Mouse (Mus musculus): ENCODE data around the gene Tle3. TPM values are rescaled to one million over a fixed set of nuclear protein-coding genes. Genes with fewer than 3 reads are reported as not detected.

Gene Tle3
- polyA plus RNA-seq, 1 experiment from 2014 or later: 25.5 TPM

DNA sequence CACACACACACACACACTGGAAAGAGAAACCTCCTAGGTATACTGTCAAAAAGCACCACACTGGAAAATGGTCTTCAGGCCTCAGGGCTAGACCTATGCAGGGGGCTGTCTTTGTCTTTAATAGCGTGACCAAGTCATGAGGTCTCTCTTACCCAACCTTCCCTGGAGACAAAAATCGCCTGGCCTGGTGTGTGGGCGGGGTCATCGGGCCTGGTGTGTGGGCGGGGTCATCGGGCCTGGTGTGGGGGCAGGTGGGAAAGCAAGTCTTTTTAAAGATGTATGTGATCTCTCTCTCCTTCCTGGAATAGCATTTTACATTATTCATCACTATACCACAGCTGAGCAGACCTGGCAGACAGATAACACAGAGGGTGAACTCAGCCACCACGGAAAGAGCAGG is 25.2 kb upstream of the Tle3 start:
- H3K36me3 ChIP-seq (ENCODE audit: control insufficient read depth, insufficient read depth, low read length): no peaks in the 10 kb centered on the region
- DNase-seq (ENCODE audit: low spot score): no peak
- ATAC-seq (ENCODE audit: low read depth): no peak
- 21% methylated on average over 7 of the region's 7 CpGs for WGBS
- no peaks in the 10 kb centered on the region for H3K9me3 ChIP-seq (ENCODE audit: control insufficient read depth, low read length)
- no peak overlapping the region for H3K4me2 ChIP-seq (ENCODE audit: low read depth, low read length)
- H3K4me1 ChIP-seq (ENCODE audit: control insufficient read depth, insufficient read depth, low read length): peaks cover 9% of the 10 kb centered on the region; the same call in 1 of the 2 replicates
- no peak overlapping the region for H3K27ac ChIP-seq (replicated peaks; ENCODE audit: low read depth, low read length)
- H3K4me3 ChIP-seq (ENCODE audit: low read depth, low read length): no peak overlapping the region
- no peak overlapping the region for H3K9ac ChIP-seq (ENCODE audit: low read depth, low read length)
- 0 out of 2 replicates have a peak, but pooled peaks cover 10% of the 10 kb centered on the region for H3K27me3 ChIP-seq (replicated peaks; ENCODE audit: control insufficient read depth, insufficient read depth, low read length)

DNA sequence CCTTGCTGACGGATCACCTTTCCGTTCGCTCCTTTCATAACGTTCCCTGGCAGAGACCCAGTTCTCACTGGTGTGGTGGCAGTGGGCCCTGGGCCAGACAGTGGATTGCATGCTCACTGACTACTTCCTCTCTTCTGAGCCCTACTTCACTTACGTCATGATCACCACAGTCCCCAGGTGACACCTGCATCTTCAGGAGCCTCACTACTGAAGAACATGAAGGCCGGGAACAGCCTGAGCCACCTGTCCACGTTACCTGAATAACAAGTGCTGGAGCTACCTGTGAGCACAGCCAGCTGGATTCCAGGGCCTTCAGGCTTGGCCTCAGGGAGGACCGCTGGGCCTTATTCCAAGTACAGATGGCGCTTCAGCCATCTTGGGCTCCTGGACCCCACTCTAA is 24.1 kb upstream of the Tle3 start:
- ATAC-seq (ENCODE audit: low read depth) (peak; percentile 59; the same call in 1 of the 2 replicates), DNase-seq (ENCODE audit: low spot score) (no peak)
- no peak overlapping the region for H3K4me3 ChIP-seq (ENCODE audit: low read depth, low read length)
- H3K27me3 ChIP-seq (replicated peaks; ENCODE audit: control insufficient read depth, insufficient read depth, low read length): 0 out of 2 replicates have a peak, but pooled peaks cover 10% of the 10 kb centered on the region
- no peak overlapping the region for H3K27ac ChIP-seq (replicated peaks; ENCODE audit: low read depth, low read length)
- WGBS: 81% methylated on average over 9 of the region's 9 CpGs
- no peak overlapping the region for H3K9ac ChIP-seq (ENCODE audit: low read depth, low read length)
- H3K4me2 ChIP-seq (ENCODE audit: low read depth, low read length): no peak overlapping the region
- no peaks in the 10 kb centered on the region for H3K9me3 ChIP-seq (ENCODE audit: control insufficient read depth, low read length)
- H3K36me3 ChIP-seq (ENCODE audit: control insufficient read depth, insufficient read depth, low read length): no peaks in the 10 kb centered on the region
- no peaks in the 10 kb centered on the region for H3K4me1 ChIP-seq (ENCODE audit: control insufficient read depth, insufficient read depth, low read length)

DNA sequence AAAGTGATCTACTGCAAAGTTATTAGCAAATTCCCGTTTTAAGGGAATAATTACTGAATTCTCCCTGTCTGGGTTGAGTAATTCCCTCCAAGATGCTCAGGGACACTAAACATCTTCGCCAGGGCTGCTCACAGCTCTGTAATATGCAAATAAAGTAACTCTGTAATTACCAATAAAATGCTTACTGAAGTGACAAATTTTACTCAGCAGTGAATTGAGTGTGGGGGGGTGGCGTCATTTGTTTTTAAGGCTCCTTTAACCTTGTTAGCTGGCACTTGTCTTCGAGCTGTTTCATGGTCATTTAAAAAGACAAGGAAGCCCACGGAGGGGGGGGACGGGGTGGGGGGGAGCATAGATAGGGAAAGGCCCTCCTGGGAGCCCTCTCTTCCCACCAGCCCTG is 23.6 kb upstream of the Tle3 start:
- Histone ChIP-seq H3K4me1 (ENCODE audit: control insufficient read depth, insufficient read depth, low read length) (no peaks in the 10 kb centered on the region), H3K36me3 (ENCODE audit: control insufficient read depth, insufficient read depth, low read length) (no peaks in the 10 kb centered on the region), H3K9me3 (ENCODE audit: control insufficient read depth, low read length) (no peaks in the 10 kb centered on the region), H3K4me2 (ENCODE audit: low read depth, low read length) (no peak overlapping the region), H3K27me3 (replicated peaks; ENCODE audit: control insufficient read depth, insufficient read depth, low read length) (0 out of 2 replicates have a peak, but pooled peaks cover 10% of the 10 kb centered on the region), H3K27ac (replicated peaks; ENCODE audit: low read depth, low read length) (no peak overlapping the region), H3K9ac (ENCODE audit: low read depth, low read length) (no peak overlapping the region), H3K4me3 (ENCODE audit: low read depth, low read length) (no peak overlapping the region)
- ATAC-seq (ENCODE audit: low read depth) (no peak), DNase-seq (ENCODE audit: low spot score) (no peak)
- WGBS: 70% methylated on average over 6 of the region's 6 CpGs

DNA sequence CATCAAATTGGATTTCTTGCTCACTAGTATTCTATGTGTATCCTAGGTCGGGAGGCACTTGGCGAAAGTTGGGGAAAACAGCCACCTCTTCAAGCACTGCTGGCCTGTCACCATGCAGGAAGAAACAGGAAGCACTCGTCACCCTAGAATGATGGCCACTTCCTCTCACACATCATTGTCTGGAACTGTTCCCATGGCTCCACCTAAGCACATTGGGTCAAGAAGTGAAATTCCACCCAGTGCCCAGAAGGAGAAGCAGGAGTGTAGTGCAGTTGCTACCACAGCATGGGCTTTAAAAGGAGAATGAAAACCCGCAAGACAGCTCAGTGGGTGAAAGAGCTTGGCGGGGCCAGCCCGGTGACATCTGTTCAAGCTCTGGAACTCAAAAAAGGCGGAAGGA is 22.5 kb upstream of the Tle3 start:
- Histone ChIP-seq H3K9ac (ENCODE audit: low read depth, low read length) (no peak overlapping the region), H3K9me3 (ENCODE audit: control insufficient read depth, low read length) (no peaks in the 10 kb centered on the region), H3K36me3 (ENCODE audit: control insufficient read depth, insufficient read depth, low read length) (no peaks in the 10 kb centered on the region), H3K4me2 (ENCODE audit: low read depth, low read length) (no peak overlapping the region), H3K27me3 (replicated peaks; ENCODE audit: control insufficient read depth, insufficient read depth, low read length) (0 out of 2 replicates have a peak, but pooled peaks cover 5% of the 10 kb centered on the region), H3K27ac (replicated peaks; ENCODE audit: low read depth, low read length) (no peak overlapping the region), H3K4me3 (ENCODE audit: low read depth, low read length) (no peak overlapping the region), H3K4me1 (ENCODE audit: control insufficient read depth, insufficient read depth, low read length) (no peaks in the 10 kb centered on the region)
- 83% methylated on average over 7 of the region's 7 CpGs for WGBS
- no peak for ATAC-seq (ENCODE audit: low read depth)
- peak; percentile 44 for DNase-seq (ENCODE audit: low spot score)

DNA sequence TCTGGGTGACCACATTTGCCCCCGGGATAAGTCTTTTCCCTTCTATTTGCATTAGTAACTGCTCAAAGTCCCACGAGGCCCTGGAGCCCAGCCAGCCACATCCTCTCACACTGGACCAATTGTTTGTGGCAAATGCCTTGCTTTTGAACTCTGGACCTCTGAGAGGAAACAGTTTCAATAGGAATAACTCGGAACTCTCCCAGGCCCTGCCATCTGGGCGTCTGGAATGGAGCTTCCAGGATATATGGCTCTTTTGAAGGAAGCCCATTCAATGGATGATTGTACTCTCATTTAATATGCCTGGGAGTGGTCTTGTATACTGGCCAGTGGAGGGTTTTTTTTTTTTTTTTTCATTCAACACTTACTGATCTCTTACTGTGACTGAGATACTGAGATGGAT is 21.0 kb upstream of the Tle3 start:
- Histone ChIP-seq H3K36me3 (ENCODE audit: control insufficient read depth, insufficient read depth, low read length) (no peaks in the 10 kb centered on the region), H3K4me1 (ENCODE audit: control insufficient read depth, insufficient read depth, low read length) (no peaks in the 10 kb centered on the region), H3K27ac (replicated peaks; ENCODE audit: low read depth, low read length) (no peak overlapping the region), H3K27me3 (replicated peaks; ENCODE audit: control insufficient read depth, insufficient read depth, low read length) (0 out of 2 replicates have a peak, but pooled peaks cover 3% of the 10 kb centered on the region), H3K9me3 (ENCODE audit: control insufficient read depth, low read length) (no peaks in the 10 kb centered on the region), H3K4me3 (ENCODE audit: low read depth, low read length) (no peak overlapping the region), H3K4me2 (ENCODE audit: low read depth, low read length) (no peak overlapping the region), H3K9ac (ENCODE audit: low read depth, low read length) (no peak overlapping the region)
- WGBS: 20% methylated on average over 4 of the region's 4 CpGs
- peak; percentile 79 for DNase-seq (ENCODE audit: low spot score)
- no peak for ATAC-seq (ENCODE audit: low read depth)

DNA sequence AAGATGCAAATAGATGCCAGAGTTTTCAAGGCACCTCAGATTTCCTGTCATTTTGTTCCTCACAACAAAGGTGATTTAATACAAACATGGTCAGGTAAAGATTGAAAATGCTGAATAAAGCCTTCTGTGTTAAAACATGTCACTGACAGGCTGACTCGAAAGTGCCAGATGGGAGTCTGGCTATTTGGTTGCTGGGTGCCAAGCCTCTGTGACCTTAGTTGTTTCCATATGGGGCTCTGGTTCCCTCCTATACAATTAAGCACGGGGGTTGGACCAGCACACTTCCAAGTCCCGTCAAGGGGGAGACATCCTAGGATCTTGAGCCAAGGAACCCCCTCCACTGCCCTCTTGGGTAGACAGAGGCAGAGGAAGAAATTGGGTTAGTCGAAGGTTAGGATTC is 13.2 kb upstream of the Tle3 start:
- DNase-seq (ENCODE audit: low spot score) (no peak), ATAC-seq (ENCODE audit: low read depth) (no peak)
- H3K9me3 ChIP-seq (ENCODE audit: control insufficient read depth, low read length): 0 out of 2 replicates have a peak, but pooled peaks cover 5% of the 10 kb centered on the region
- H3K4me2 ChIP-seq (ENCODE audit: low read depth, low read length): no peak overlapping the region
- H3K27me3 ChIP-seq (replicated peaks; ENCODE audit: control insufficient read depth, insufficient read depth, low read length): 0 out of 2 replicates have a peak, but pooled peaks cover 6% of the 10 kb centered on the region
- peaks cover 14% of the 10 kb centered on the region for H3K4me1 ChIP-seq (ENCODE audit: control insufficient read depth, insufficient read depth, low read length)
- 31% methylated on average over 4 of the region's 4 CpGs for WGBS
- H3K27ac ChIP-seq (replicated peaks; ENCODE audit: low read depth, low read length): no peak overlapping the region
- no peak overlapping the region for H3K4me3 ChIP-seq (ENCODE audit: low read depth, low read length)
- no peak overlapping the region for H3K9ac ChIP-seq (ENCODE audit: low read depth, low read length)
- no peaks in the 10 kb centered on the region for H3K36me3 ChIP-seq (ENCODE audit: control insufficient read depth, insufficient read depth, low read length)

DNA sequence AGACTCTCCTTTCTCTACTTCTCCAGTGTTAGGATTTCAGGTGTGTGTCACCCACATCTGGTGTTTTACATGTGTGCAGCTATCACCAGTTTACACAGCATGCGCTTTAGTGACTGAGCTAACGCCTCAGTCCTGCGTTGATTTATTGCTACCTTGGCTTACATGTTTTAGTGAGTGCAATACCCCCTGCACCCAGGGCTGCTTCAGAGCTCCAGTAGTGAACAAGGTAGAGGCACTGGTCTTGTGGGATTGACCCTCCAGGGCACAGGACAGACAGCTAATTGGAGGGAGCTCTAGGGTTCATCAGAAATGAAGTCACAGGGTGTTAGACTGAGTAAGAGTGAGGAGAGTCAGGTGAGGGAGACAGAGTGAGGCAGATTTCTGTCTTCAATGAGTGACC is 12.4 kb upstream of the Tle3 start:
- Histone ChIP-seq H3K9me3 (ENCODE audit: control insufficient read depth, low read length) (0 out of 2 replicates have a peak, but pooled peaks cover 5% of the 10 kb centered on the region), H3K4me1 (ENCODE audit: control insufficient read depth, insufficient read depth, low read length) (peaks cover 14% of the 10 kb centered on the region), H3K27ac (replicated peaks; ENCODE audit: low read depth, low read length) (no peak overlapping the region), H3K4me2 (ENCODE audit: low read depth, low read length) (no peak overlapping the region), H3K27me3 (replicated peaks; ENCODE audit: control insufficient read depth, insufficient read depth, low read length) (peaks cover 9% of the 10 kb centered on the region; the same call in 1 of the 2 replicates), H3K9ac (ENCODE audit: low read depth, low read length) (no peak overlapping the region), H3K4me3 (ENCODE audit: low read depth, low read length) (no peak overlapping the region), H3K36me3 (ENCODE audit: control insufficient read depth, insufficient read depth, low read length) (no peaks in the 10 kb centered on the region)
- ATAC-seq (ENCODE audit: low read depth) (no peak; the same call in 1 of the 2 replicates), DNase-seq (ENCODE audit: low spot score) (no peak)
- 81% methylated on average over 3 of the region's 3 CpGs for WGBS

DNA sequence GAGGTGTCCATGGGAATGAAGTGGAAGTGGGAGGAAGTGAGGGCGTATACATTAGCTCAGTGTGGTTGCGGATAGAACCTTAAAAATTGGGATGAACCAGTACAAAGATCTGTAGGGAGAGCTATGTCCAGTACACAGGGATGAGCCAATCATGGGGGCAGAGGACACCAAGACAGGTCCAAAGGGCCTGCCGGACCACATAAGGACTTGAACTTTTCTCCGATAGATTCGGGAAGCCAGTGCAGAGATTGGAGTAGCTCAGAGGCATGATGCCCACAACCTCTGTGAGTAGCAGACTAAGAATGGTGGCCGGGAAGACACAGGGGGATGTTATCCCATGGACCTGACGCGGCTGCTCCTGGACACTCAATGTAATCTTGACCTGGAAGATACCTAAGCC is 12.0 kb upstream of the Tle3 start:
- H3K36me3 ChIP-seq (ENCODE audit: control insufficient read depth, insufficient read depth, low read length): no peaks in the 10 kb centered on the region
- H3K4me3 ChIP-seq (ENCODE audit: low read depth, low read length): no peak overlapping the region
- DNase-seq (ENCODE audit: low spot score): no peak
- no peak overlapping the region for H3K9ac ChIP-seq (ENCODE audit: low read depth, low read length)
- H3K4me1 ChIP-seq (ENCODE audit: control insufficient read depth, insufficient read depth, low read length): peaks cover 14% of the 10 kb centered on the region
- ATAC-seq (ENCODE audit: low read depth): no peak
- no peak overlapping the region for H3K4me2 ChIP-seq (ENCODE audit: low read depth, low read length)
- H3K9me3 ChIP-seq (ENCODE audit: control insufficient read depth, low read length): 0 out of 2 replicates have a peak, but pooled peaks cover 5% of the 10 kb centered on the region
- WGBS: 85% methylated on average over 8 of the region's 8 CpGs
- peaks cover 9% of the 10 kb centered on the region; the same call in 1 of the 2 replicates for H3K27me3 ChIP-seq (replicated peaks; ENCODE audit: control insufficient read depth, insufficient read depth, low read length)
- no peak overlapping the region for H3K27ac ChIP-seq (replicated peaks; ENCODE audit: low read depth, low read length)

Measured in embryonic facial prominence, embryonic 14.5 days (tissue).